Mouse (Mus musculus) heart, embryonic 10.5 days (tissue): ENCODE measurements around the gene 1700003E16Rik. TPM values are rescaled to one million over a fixed set of nuclear protein-coding genes. Genes with fewer than 3 reads are reported as not detected.

Experiments used
- DNase-seq: peaks from one replicate; pipeline ENCODE4 v3.0.0-alpha.2; 2017; ENCODE audit warnings: low spot score
- H3K27ac ChIP-seq: fragments of 300-500 bp; sonication (generic); 2 replicates; pipeline ENCODE4 v1.5.1; 2016; ENCODE audit warnings: mild to moderate bottlenecking
- H3K27me3 ChIP-seq: fragments of 300-500 bp; sonication (generic); 2 replicates; pipeline ENCODE4 v1.6.1; 2016; ENCODE audit warnings: mild to moderate bottlenecking; ENCODE audit not compliant: poor library complexity, insufficient read depth, severe bottlenecking
- H3K36me3 ChIP-seq: fragments of 300-500 bp; sonication (generic); 2 replicates; pipeline ENCODE4 v1.6.1; 2016; ENCODE audit warnings: mild to moderate bottlenecking, moderate library complexity
- H3K4me1 ChIP-seq: fragments of 300-500 bp; sonication (generic); 2 replicates; pipeline ENCODE4 v1.6.1; 2016; ENCODE audit warnings: mild to moderate bottlenecking
- H3K4me3 ChIP-seq: fragments of 300-500 bp; sonication (generic); 2 replicates; pipeline ENCODE4 v1.5.1; 2016; ENCODE audit warnings: mild to moderate bottlenecking, moderate library complexity
- H3K9me3 ChIP-seq: fragments of 300-500 bp; sonication (generic); 2 replicates; pipeline ENCODE4 v1.6.1; 2016; ENCODE audit warnings: mild to moderate bottlenecking, moderate library complexity
- WGBS: fragments of 180-500 bp; shearing (Covaris S2); methylation state at CpG from one replicate; pipeline ENCODE4 v1.1.7; 2016; 5-methylcytosine and 5-hydroxymethylcytosine counted together
- polyA plus RNA-seq: library from polyadenylated mRNA; unstranded; fragments of >200 nt; fragmentation: Nextera tagmentation; extraction: Ambion mirVana; gene quantifications from 2 replicates; pipeline ENCODE4 v1.2.1, GENCODE M21; 2016

The 1700003E16Rik gene
- polyA plus RNA-seq, 1 experiment from 2014 or later = 0.50 TPM

DNA sequence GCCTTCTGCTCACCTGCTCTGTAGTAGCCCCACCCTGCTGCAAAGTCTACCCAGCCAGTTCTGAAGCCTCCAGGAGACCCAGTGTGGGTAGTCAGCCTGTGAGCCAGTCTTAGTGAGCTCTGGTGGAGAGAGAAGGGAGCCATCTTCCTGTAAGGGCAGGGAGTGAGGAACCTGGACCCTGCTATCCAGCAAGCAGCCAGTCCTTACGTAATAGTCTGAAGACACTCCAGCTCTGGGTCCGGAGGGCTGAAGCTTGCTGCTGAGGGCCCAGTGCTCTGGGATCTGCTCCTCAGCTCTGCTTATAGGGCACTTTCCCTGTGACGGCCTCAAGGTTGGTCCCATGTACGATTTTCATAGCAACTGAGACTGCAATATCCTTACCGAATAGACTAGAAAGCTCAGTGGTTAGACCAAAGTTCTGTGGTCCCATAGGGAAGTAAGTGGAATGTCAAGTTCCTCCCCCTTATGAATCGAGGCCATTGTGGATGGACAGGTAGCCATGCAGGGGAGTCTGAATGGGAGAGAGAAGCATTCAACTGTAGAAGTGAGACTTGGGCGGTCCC, 21.2 kb upstream of the 1700003E16Rik start, which contains the start of gene Rtkn:
Gene Rtkn (plus strand): TSS at position 513 of the 563 bp plus-strand sequence.
- no peak for DNase-seq
- 57% methylated on average over 7 of the region's 7 CpGs for WGBS
- peak within 1 kb of the TSS; percentile 79 for H3K4me3 ChIP-seq
- H3K9me3 ChIP-seq = no peaks in the 10 kb centered on the region
- peaks cover 41% of the 10 kb centered on the region for H3K4me1 ChIP-seq
- H3K27ac ChIP-seq = peak within 1 kb of the TSS; percentile 99
- no peaks in the 10 kb centered on the region for H3K36me3 ChIP-seq
- H3K27me3 ChIP-seq = peaks cover 15% of the 10 kb centered on the region

DNA sequence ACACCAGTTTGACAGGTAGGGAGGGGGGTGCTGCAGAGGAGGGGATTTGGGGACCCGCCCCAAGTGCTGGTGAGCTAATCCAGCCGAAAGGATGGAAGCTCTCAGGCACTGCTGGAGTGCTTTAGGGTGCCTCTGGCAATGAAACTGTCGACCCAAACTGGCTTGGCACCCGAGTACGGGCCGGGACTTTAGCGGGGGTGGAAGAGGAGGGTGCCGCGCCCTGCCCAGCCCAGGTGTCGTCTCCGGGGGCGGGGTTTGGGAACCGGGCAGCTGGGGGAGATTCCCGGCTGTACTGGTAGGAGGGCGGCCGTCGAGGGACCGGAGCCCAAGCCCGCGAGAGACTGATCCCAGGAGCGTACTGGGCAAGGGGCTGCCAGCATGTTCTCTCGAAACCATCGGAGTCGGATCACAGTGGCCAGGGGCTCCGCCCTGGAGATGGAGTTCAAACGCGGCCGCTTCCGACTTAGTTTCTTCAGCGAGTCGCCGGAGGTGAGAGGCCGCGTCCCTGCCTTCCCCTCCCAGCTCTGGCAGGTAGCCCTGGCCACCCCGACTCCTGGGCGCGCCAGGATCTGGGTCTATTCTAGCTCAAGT, 20.5 kb upstream of the 1700003E16Rik start:
- WGBS = 4% methylated on average over 37 of the region's 37 CpGs
- H3K27ac ChIP-seq = peak overlapping the region; percentile 99

DNA sequence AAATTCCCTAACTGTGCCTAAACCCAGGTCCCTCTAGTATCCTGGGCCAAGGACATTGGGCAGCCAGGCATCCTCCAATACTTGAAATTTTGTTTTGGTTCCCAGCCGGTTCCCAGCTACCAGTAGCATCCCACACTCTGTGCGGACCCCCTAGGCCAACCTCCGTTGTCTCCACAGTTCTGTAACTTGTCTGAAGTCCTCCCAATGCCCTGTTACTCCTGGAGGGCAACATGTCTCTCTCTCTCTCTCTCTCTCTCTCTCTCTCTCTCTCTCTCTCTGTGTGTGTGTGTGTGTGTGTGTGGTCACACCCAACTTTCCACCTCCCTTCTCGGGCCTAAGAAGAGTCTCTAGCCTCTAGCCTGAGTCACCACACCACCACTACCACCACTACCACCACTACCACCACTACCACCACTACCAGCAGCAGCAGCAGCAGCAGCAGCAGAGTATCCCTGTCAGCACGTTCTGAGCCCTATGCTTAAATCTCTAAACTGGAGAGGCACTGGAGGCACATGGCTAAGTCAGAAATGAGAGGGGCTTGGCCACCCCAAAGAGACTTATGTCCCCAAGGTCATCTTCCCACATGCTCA, 19.8 kb upstream of the 1700003E16Rik start:
- WGBS = 9% methylated on average over 5 of the region's 5 CpGs
- no peak for DNase-seq
- Histone ChIP-seq H3K27ac (peak overlapping the region; percentile 99), H3K27me3 (peaks cover 17% of the 10 kb centered on the region), H3K4me1 (peaks cover 44% of the 10 kb centered on the region), H3K4me3 (peak overlapping the region; percentile 79), H3K9me3 (no peaks in the 10 kb centered on the region), H3K36me3 (no peaks in the 10 kb centered on the region)

More for the DNA sequence above, 20.5 kb upstream of the 1700003E16Rik start:
- H3K4me1 ChIP-seq = peaks cover 41% of the 10 kb centered on the region
- peak overlapping the region; percentile 79 for H3K4me3 ChIP-seq
- peaks cover 15% of the 10 kb centered on the region for H3K27me3 ChIP-seq
- no peaks in the 10 kb centered on the region for H3K9me3 ChIP-seq
- DNase-seq = no peak
- no peaks in the 10 kb centered on the region for H3K36me3 ChIP-seq

DNA sequence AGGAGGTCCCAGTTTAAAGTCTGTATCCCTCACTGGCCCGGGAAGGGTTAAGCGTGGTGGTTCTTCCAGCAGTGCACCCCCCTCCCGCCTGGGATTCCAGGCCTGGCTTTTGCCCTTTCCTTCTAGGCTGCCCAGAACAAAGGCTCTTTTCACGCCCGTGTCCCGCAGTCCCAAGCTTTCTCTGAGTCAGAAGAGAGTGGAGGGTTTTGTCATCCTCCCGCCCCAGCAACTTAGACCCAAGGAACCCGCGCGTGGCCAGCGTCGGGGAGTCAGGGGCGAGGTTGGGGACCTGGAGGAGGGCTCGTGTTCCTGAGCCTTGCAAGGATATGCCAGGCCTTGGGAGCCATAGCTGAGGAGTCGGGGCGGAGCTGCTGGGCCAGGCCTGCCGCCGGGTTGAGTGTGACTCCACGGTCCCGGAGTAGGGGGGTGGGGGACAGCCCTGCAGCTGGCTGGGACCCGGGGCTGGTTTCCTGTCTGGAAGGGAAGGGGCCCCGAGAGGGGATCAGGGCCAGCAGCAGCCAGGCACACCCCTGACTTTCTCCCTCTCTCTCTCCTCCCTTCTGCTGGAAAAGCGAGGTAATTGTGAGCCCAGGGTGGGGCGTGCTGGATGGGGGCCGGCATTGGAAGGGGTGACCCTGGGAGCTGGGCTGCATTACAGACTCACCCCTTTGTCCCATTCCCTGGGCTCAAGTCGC, 19.2 kb upstream of the 1700003E16Rik start:
- under 1% methylated on average over 26 of the region's 26 CpGs for WGBS

DNA sequence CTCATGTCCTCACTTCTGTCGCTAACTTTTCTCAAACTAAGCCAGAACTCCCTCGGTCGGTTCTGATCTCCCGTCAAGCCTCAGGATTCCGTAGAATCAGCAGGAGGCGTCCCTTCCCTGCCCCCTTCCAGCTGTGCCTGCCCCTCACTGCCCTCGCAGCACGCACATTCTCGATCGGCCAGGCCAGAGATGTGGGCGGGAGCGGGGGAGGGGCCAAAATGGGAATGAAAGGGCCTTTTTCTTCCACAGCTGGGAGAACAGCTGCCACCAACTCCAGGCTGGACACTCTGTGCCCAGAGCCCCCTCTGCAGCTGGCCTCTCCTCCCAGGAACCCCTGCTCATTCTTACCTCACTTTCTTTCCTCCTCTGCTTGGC, 18.6 kb upstream of the 1700003E16Rik start:
- Histone ChIP-seq H3K4me3 (peak overlapping the region; percentile 79), H3K9me3 (no peaks in the 10 kb centered on the region), H3K36me3 (no peaks in the 10 kb centered on the region), H3K4me1 (peaks cover 56% of the 10 kb centered on the region), H3K27ac (peak overlapping the region; percentile 99), H3K27me3 (peaks cover 20% of the 10 kb centered on the region)
- 0% methylated on average over 12 of the region's 12 CpGs for WGBS
- DNase-seq = peak; percentile 93

More for the DNA sequence above, 19.2 kb upstream of the 1700003E16Rik start:
- Histone ChIP-seq H3K9me3 (no peaks in the 10 kb centered on the region), H3K27me3 (peaks cover 20% of the 10 kb centered on the region), H3K27ac (peak overlapping the region; percentile 99), H3K4me1 (peaks cover 50% of the 10 kb centered on the region), H3K4me3 (peak overlapping the region; percentile 79), H3K36me3 (no peaks in the 10 kb centered on the region)
- DNase-seq = peak; percentile 90

DNA sequence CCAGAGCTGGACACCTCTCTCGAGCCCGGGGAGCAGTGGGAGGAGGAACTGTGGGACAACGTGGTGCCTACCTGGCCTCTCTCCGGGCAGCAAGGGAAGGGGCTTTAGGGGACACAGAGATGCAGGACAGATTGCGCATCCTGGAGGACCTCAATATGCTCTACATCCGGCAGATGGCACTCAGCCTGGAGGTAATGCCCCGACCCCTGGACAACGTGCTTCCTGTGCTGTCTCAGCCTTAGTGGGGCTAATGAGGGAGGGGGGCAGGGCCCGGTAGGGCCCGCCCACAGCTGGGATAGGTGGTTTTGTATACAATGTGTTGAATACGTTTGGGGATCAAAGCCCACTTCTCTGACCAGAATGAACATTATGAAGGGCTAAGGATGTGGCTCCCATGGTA, 18.1 kb upstream of the 1700003E16Rik start:
- peaks cover 20% of the 10 kb centered on the region for H3K27me3 ChIP-seq
- H3K4me1 ChIP-seq = peaks cover 61% of the 10 kb centered on the region
- peak overlapping the region; percentile 99 for H3K27ac ChIP-seq
- H3K9me3 ChIP-seq = no peaks in the 10 kb centered on the region
- H3K4me3 ChIP-seq = peak overlapping the region; percentile 79
- H3K36me3 ChIP-seq = no peaks in the 10 kb centered on the region
- WGBS = 2% methylated on average over 11 of the region's 11 CpGs
- peak; percentile 80 for DNase-seq

DNA sequence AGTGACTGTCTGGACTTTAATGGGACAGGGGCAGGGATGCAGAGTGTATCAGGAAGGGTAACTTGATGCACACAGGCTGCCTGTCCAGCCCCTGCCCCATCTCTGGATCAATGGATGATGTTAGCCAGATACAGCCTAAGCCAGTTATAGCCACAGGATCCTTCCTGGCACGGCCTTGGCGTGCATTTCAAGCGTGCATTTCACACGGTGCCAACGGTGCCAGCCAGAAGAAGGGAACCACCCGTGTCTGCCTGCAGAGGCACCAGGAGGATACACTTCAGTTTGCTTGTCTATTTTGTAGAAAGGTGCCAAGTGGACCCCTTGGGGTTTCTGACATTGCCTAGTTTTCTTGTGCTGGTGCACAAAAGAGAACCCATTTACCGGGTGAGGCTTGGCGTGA, 16.2 kb upstream of the 1700003E16Rik start:
- Histone ChIP-seq H3K36me3 (no peaks in the 10 kb centered on the region), H3K27me3 (peaks cover 16% of the 10 kb centered on the region), H3K4me1 (peaks cover 63% of the 10 kb centered on the region), H3K9me3 (no peaks in the 10 kb centered on the region), H3K4me3 (no peak overlapping the region), H3K27ac (no peak overlapping the region)
- WGBS = 93% methylated on average over 8 of the region's 8 CpGs
- DNase-seq = no peak

DNA sequence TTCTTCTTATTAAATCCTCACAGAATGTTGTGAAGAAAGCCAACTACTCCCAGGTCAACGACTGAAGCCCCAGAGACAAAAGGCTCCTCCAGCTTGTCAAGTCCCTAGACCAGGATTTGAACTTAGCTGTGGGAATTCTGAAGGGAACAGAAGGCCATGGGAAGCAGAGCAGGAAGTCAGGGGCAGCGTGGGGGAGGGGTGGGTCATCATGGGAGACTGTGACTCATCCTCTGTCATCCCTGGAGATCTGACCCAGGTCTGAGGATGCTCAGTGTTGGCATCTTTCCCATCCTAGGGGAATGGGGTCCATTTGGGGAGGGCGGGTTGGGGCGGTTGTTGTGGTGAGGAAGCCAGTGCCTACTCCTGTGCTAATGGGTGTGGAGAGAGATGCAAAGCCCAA, 14.6 kb upstream of the 1700003E16Rik start:
- Histone ChIP-seq H3K4me1 (peaks cover 56% of the 10 kb centered on the region), H3K36me3 (peaks cover 3% of the 10 kb centered on the region; the same call in 1 of the 2 replicates), H3K4me3 (peak overlapping the region; percentile 60), H3K27me3 (0 out of 2 replicates have a peak, but pooled peaks cover 5% of the 10 kb centered on the region), H3K27ac (peak overlapping the region; percentile 87), H3K9me3 (no peaks in the 10 kb centered on the region)
- DNase-seq = no peak
- WGBS = 39% methylated on average over 4 of the region's 4 CpGs

DNA sequence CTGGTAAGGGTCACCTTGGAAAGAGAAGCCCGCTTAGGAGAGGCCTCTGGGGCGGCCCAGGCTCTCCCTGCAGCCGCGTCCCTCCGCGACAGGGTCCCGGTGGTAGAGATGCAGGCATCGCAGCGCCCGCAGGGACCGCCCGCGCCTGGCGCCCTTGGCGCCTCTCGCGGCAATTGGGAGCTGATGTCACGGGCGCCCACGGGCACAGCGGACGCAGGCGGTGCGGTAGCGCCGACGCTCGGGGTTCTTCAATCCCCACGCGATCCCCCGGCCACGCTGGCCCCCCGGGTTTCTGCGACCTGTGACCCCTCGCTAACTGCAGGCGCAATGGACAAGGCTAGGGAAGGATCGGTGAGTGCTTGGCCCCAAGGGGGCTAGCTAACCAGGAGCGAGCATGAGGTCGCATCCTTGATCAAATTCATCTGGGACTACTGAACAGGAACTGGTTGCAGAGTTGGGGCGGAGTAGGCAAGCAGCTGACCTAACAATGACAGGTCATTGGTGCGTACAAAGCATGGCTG, 13.9 kb upstream of the 1700003E16Rik start:
- WGBS = 3% methylated on average over 41 of the region's 41 CpGs
- DNase-seq = no peak
- H3K27me3 ChIP-seq = 0 out of 2 replicates have a peak, but pooled peaks cover 5% of the 10 kb centered on the region
- no peaks in the 10 kb centered on the region for H3K9me3 ChIP-seq
- H3K4me1 ChIP-seq = peaks cover 55% of the 10 kb centered on the region
- peak overlapping the region; percentile 60 for H3K4me3 ChIP-seq
- H3K27ac ChIP-seq = peak overlapping the region; percentile 87
- peaks cover 10% of the 10 kb centered on the region for H3K36me3 ChIP-seq

DNA sequence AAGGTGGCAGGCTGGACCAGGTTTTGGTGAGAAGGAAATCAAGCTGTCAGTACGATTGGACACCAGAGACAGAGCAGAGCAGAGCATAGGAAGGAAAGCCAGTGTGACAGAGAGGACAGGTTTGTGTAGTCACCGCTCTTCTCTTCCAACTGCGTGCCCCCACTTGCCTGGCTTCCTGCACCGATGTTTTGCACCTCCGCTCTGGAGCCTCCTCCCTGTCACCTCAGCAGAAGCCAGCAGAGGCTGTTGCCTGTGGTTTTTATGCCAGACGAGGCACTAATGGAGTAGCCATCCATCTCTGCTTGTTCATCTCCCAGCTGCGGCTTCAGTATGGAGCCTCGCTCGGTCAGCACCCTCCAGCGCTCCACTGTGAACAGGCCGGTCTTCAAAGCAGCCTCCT, 13.3 kb upstream of the 1700003E16Rik start:
- Histone ChIP-seq H3K27me3 (0 out of 2 replicates have a peak, but pooled peaks cover 5% of the 10 kb centered on the region), H3K27ac (peak overlapping the region; percentile 87; the same call in 1 of the 2 replicates), H3K4me3 (peak overlapping the region; percentile 60), H3K36me3 (peaks cover 16% of the 10 kb centered on the region), H3K9me3 (no peaks in the 10 kb centered on the region), H3K4me1 (peaks cover 52% of the 10 kb centered on the region)
- 36% methylated on average over 11 of the region's 11 CpGs for WGBS
- DNase-seq = no peak

DNA sequence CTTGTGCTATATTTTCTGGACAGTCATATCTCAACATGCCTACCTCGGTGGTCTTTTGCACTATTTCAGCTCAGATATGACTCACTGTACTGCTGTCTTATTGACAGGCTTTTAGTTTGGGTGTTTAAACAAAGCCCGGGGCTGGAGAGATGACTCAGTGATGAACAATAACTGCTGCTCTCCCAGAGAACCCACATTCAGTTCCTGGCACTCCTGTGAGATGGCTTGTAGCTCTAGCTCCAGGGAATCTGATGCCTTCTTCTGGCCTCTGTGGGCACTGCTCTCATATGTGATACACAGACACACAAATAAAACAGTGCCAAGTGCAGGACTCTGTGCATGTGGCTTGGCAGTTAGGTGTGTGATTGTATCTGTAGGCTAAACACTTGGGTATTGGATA, 11.0 kb upstream of the 1700003E16Rik start:
- H3K27me3 ChIP-seq = 0 out of 2 replicates have a peak, but pooled peaks cover 5% of the 10 kb centered on the region
- H3K4me3 ChIP-seq = no peak overlapping the region
- DNase-seq = no peak
- no peak overlapping the region for H3K27ac ChIP-seq
- no peaks in the 10 kb centered on the region for H3K9me3 ChIP-seq
- H3K4me1 ChIP-seq = peaks cover 36% of the 10 kb centered on the region
- H3K36me3 ChIP-seq = peaks cover 38% of the 10 kb centered on the region
- whole genome bisulfite sequencing = 55% methylated on average over 2 of the region's 2 CpGs

DNA sequence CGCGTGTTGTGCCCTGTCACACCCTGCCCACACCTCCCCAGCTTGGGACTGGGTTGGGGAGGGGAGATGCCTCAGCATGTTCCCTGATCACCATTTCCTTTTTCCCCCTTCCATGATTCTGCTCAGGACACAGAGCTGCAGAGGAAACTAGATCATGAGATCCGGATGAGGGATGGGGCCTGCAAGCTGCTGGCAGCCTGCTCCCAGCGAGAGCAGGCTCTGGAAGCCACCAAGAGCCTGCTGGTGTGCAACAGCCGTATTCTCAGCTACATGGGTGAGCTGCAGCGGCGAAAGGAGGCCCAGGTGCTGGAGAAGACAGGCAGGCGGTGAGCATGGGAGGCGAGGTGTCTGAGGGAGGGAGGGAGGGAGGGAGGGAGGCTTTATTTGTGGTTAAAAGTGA, 10.4 kb upstream of the 1700003E16Rik start:
- H3K27ac ChIP-seq = peak overlapping the region; percentile 47; the same call in 1 of the 2 replicates
- DNase-seq = no peak
- peaks cover 40% of the 10 kb centered on the region for H3K4me1 ChIP-seq
- H3K27me3 ChIP-seq = 0 out of 2 replicates have a peak, but pooled peaks cover 5% of the 10 kb centered on the region
- 66% methylated on average over 9 of the region's 9 CpGs for WGBS
- peaks cover 41% of the 10 kb centered on the region for H3K36me3 ChIP-seq
- H3K9me3 ChIP-seq = no peaks in the 10 kb centered on the region
- no peak overlapping the region for H3K4me3 ChIP-seq
